ENCODE assay signal across 10 mouse cellular contexts in genomic region chr7:81452971-81453441, GRCm38 (mm10). TPM values are rescaled to one million over a fixed set of nuclear protein-coding genes. Genes with fewer than 3 reads are reported as not detected.
DNase-seq lines count a peak whose midpoint lies in the region; ATAC-seq and TF ChIP-seq lines count a peak whose summit lies in the region.
"Had no signal": no experiment of that assay in that cellular context is flagged by ENCODE, and none has a peak within 500 bp of the region (broad histone marks: within the 10 kb centered on the region; RNA-seq: fewer than 3 reads in every experiment).

No protein-coding gene starts in this region.

- no peak overlapping the region for H3K27ac ChIP-seq in hindbrain, embryonic 15.5 days (replicated peaks)
- peak overlapping the region; percentile 21; the same call in 1 of the 2 replicates for H3K27ac ChIP-seq in olfactory bulb, adult 2 months (ENCODE audit: insufficient read depth, low read depth, low read length)

- no peak overlapping the region for H3K9ac ChIP-seq in hindbrain, embryonic 15.5 days

- DNase-seq in layer of hippocampus, adult 18-20 months (ENCODE audit: low spot score in 2 of 2) = peak; percentile 31 to 51
- DNase-seq in layer of hippocampus, postnatal 25 days (ENCODE audit: extremely low spot score in 1 of 2, low spot score in 1 of 2) = no peak
- DNase-seq in brain, adult 2 months (ENCODE audit: low read depth, low spot score) = peak; percentile 58
- DNase-seq in forelimb bud, embryonic 11.5 days (ENCODE audit: low read depth, low spot score) = peak; percentile 25
- peak; percentile 43 to 48 for DNase-seq in left cerebral cortex, postnatal 36 days (ENCODE audit: low spot score in 2 of 2)
- DNase-seq in T-cell, adult 2 months (ENCODE audit: low spot score) = no peak

- peaks cover 47% of the 10 kb centered on the region for H3K27me3 ChIP-seq in hindbrain, embryonic 15.5 days

- peak overlapping the region; percentile 97 for H3K4me2 ChIP-seq in hindbrain, embryonic 15.5 days

- H3K9me3 ChIP-seq in hindbrain, embryonic 15.5 days = no peaks in the 10 kb centered on the region

- intact Hi-C loops in left cerebral cortex, postnatal 36 days (cut with DNase I) = loop anchor here (5.0 kb wide), 2 partner anchors 81 to 106 kb away; partner anchors contain the start of gene Rps17

- WGBS in hindbrain, embryonic 15.5 days = 3% methylated on average over 21 of the region's 21 CpGs
- WGBS in olfactory bulb, adult 2 months = 16% methylated on average over 21 of the region's 21 CpGs

- no peaks in the 10 kb centered on the region for H3K36me3 ChIP-seq in hindbrain, embryonic 15.5 days

- TF ChIP-seq CTCF in olfactory bulb, adult 2 months (IDR thresholded peaks at IDR 0.05; ENCODE audit: insufficient read depth, low read depth, low read length) = no peak

- H3K4me3 ChIP-seq in hindbrain, embryonic 15.5 days = peak overlapping the region; percentile 59
- H3K4me3 ChIP-seq in olfactory bulb, adult 2 months (ENCODE audit: insufficient read depth, low read depth, low read length) = peak overlapping the region; percentile 65; the same call in 1 of the 2 replicates

- no peak for TF ChIP-seq POLR2A in olfactory bulb, adult 2 months (IDR thresholded peaks at IDR 0.05; ENCODE audit: insufficient read depth, low read depth, low read length)

- peak; percentile 58; the same call in 1 of the 2 replicates for ATAC-seq in hindbrain, embryonic 15.5 days (ENCODE audit: low FRiP score, low read depth)

- H3K4me1 ChIP-seq in hindbrain, embryonic 15.5 days (replicated peaks) = peaks cover 26% of the 10 kb centered on the region
- peaks cover 20% of the 10 kb centered on the region for H3K4me1 ChIP-seq in olfactory bulb, adult 2 months (ENCODE audit: control insufficient read depth, insufficient read depth, low read length)

RNA-seq across cellular contexts. Expression of gene Cpeb1, which starts 2.3 kb away (rescaled TPM):
- total RNA-seq in layer of hippocampus, adult 18-20 months (2021) = 100 to 1,000 TPM; 114 to 125 TPM
- 10 to 100 TPM; 81.6 to 96.0 TPM for total RNA-seq in layer of hippocampus, postnatal 25 days (2021)
- polyA plus RNA-seq in hindbrain, embryonic 15.5 days (2015; fragmentation: Nextera tagmentation; extraction: Ambion mirVana) = 5.7 and 6.2 TPM in 2 replicates
- total RNA-seq in left cerebral cortex, postnatal 36 days (2021) = 10 to 100 TPM; 77.3 to 84.1 TPM
- polyA plus RNA-seq in olfactory bulb, adult 2 months (2012; ENCODE audit: insufficient read depth, insufficient read length, low replicate concordance, missing spikeins) = not detected in 2 replicates
- total RNA-seq: MEL had no signal

RNA-seq across cellular contexts. Expression of gene Ap3b2, which starts 40.7 kb away (rescaled TPM):
- total RNA-seq in layer of hippocampus, adult 18-20 months (2021) = 100 to 1,000 TPM; 164 to 171 TPM
- total RNA-seq in layer of hippocampus, postnatal 25 days (2021) = 100 to 1,000 TPM; 161 to 171 TPM
- polyA plus RNA-seq in hindbrain, embryonic 15.5 days (2015; fragmentation: Nextera tagmentation; extraction: Ambion mirVana) = 133 and 147 TPM in 2 replicates
- total RNA-seq in left cerebral cortex, postnatal 36 days (2021) = 100 to 1,000 TPM; 143 to 155 TPM
- not detected in 2 replicates for polyA plus RNA-seq in olfactory bulb, adult 2 months (2012; ENCODE audit: insufficient read depth, insufficient read length, low replicate concordance, missing spikeins)
- total RNA-seq: MEL had no signal

RNA-seq across cellular contexts. Expression of gene BC048679, which starts 45.1 kb away (rescaled TPM):
- total RNA-seq in layer of hippocampus, adult 18-20 months (2021) = not detected
- not detected for total RNA-seq in layer of hippocampus, postnatal 25 days (2021)
- not detected in 2 replicates for polyA plus RNA-seq in hindbrain, embryonic 15.5 days (2015; fragmentation: Nextera tagmentation; extraction: Ambion mirVana)
- not detected for total RNA-seq in left cerebral cortex, postnatal 36 days (2021)
- polyA plus RNA-seq in olfactory bulb, adult 2 months (2012; ENCODE audit: insufficient read depth, insufficient read length, low replicate concordance, missing spikeins) = not detected in 2 replicates
- total RNA-seq: MEL had no signal
- polyA plus RNA-seq: large intestine, adult 2 months had no signal

Comparison
In these comparisons a context has a peak if more than half of its experiments do, and no peak if none do; other contexts are left out.
1. DNase-seq: peak in layer of hippocampus, adult 18-20 months (2 of 2), brain, adult 2 months (single experiment), forelimb bud, embryonic 11.5 days (single experiment) and left cerebral cortex, postnatal 36 days (2 of 2); none in layer of hippocampus, postnatal 25 days (0 of 2) and T-cell, adult 2 months (single experiment).